Mouse (Mus musculus) G1E-ER4 (cell line): ENCODE data around the gene Sort1. TPM values are rescaled to one million over a fixed set of nuclear protein-coding genes. Genes with fewer than 3 reads are reported as not detected.

Experiments
- GATA1 ChIP-seq: IDR thresholded peaks from one replicate; pipeline ENCODE4 v1.8.0; 2012; ENCODE audit warnings: low read length, inconsistent platforms
- polyA plus RNA-seq: library from polyadenylated mRNA; stranded (reverse); fragments of >175 nt; gene quantifications from 2 replicates; pipeline ENCODE4 v1.2.3, GENCODE M21; 2012

Sort1 gene
- polyA plus RNA-seq, 1 experiment = 1.6 TPM

- TF ChIP-seq GATA1 = no peak
Measured at GRCm38 (mm10) chr3:108289311-108290130, 5.6 kb downstream of the Sort1 start.

- TF ChIP-seq GATA1 = no peak
Measured at GRCm38 (mm10) chr3:108291036-108291799, 7.3 kb downstream of the Sort1 start.

GRCm38 (mm10) chr3:108294398-108294797, 10.5 kb downstream of the Sort1 start:
- no peak for TF ChIP-seq GATA1

GRCm38 (mm10) chr3:108295379-108296219, 11.7 kb downstream of the Sort1 start:
- TF ChIP-seq GATA1 = no peak

- TF ChIP-seq GATA1 = no peak
Measured at GRCm38 (mm10) chr3:108296220-108297049, 12.6 kb downstream of the Sort1 start.

GRCm38 (mm10) chr3:108297050-108297419, 13.2 kb downstream of the Sort1 start:
- no peak for TF ChIP-seq GATA1

- no peak for TF ChIP-seq GATA1
Measured at GRCm38 (mm10) chr3:108297603-108298553, 14.0 kb downstream of the Sort1 start.

GRCm38 (mm10) chr3:108300455-108301030, 16.7 kb downstream of the Sort1 start:
- TF ChIP-seq GATA1 = no peak

- no peak for TF ChIP-seq GATA1
Measured at GRCm38 (mm10) chr3:108303683-108304082, 19.8 kb downstream of the Sort1 start.

GRCm38 (mm10) chr3:108304747-108305146, 20.9 kb downstream of the Sort1 start:
- no peak for TF ChIP-seq GATA1

GRCm38 (mm10) chr3:108306387-108306786, 22.5 kb downstream of the Sort1 start:
- no peak for TF ChIP-seq GATA1

- TF ChIP-seq GATA1 = no peak
Measured at GRCm38 (mm10) chr3:108307485-108307884, 23.6 kb downstream of the Sort1 start.

- TF ChIP-seq GATA1 = no peak
Measured at GRCm38 (mm10) chr3:108310921-108311341, 27.0 kb downstream of the Sort1 start.
